Mouse (Mus musculus): ENCODE measurements around the gene Gstm7. TPM values are rescaled to one million over a fixed set of nuclear protein-coding genes. Genes with fewer than 3 reads are reported as not detected.
A peak's percentile ranks its signal among the peaks of the same experiment; 100 is the strongest.

Gstm7 gene
- total and polyA plus RNA-seq, 3 experiments, result not detected

DNA sequence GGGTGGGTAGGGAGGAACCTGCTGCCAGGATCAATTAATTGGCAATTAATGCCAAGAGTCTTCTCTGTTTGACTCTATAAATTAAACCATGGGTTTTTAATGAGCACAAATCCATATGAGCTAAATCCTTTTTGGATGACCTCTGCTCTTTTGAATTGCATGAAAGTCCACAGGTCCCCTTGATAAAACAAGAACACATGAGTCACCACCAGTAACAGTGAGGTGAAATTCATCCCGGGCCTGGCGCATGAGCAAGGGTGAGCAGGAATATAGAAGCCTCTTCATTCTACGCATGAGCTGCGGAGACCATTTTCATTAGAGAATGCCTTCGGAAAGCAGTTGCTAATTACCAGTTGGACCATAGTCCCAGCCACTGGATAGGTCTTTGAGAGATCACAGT is 11.3 kb downstream of the Gstm7 start:
- no peaks in the 10 kb centered on the region for H3K9me3 ChIP-seq (replicated peaks)
- no peaks in the 10 kb centered on the region for H3K36me3 ChIP-seq (replicated peaks)
- H3K4me3 ChIP-seq (ENCODE audit: low read depth, low read length), result no peak overlapping the region
- TF ChIP-seq POLR2AphosphoS5 (IDR thresholded peaks at IDR 0.05; ENCODE audit: insufficient replicate concordance, low read depth, low read length) (no peak), TAL1 (conservative IDR thresholded peaks at IDR 0.05; ENCODE audit: low read depth, low read length) (no peak)
- DNase-seq (ENCODE audit: low spot score) (no peak), ATAC-seq (ENCODE audit: extremely low read depth, insufficient number of reproducible peaks, low FRiP score, poor library complexity, severe bottlenecking) (no peak)
- H3K27me3 ChIP-seq (ENCODE audit: insufficient read depth, low read length), result peaks cover 7% of the 10 kb centered on the region; the same call in 1 of the 2 replicates
- H3K4me1 ChIP-seq (ENCODE audit: insufficient read depth, low read depth, low read length), result no peaks in the 10 kb centered on the region

- no peaks in the 10 kb centered on the region for H3K36me3 ChIP-seq (replicated peaks)
- H3K4me3 ChIP-seq (ENCODE audit: low read depth, low read length), result no peak overlapping the region
- peaks cover 11% of the 10 kb centered on the region; the same call in 1 of the 2 replicates for H3K27me3 ChIP-seq (ENCODE audit: insufficient read depth, low read length)
- no peak for TF ChIP-seq GATA2 (IDR thresholded peaks at IDR 0.05; ENCODE audit: borderline replicate concordance, low read depth, low read length)
- TF ChIP-seq POLR2AphosphoS5 (IDR thresholded peaks at IDR 0.05; ENCODE audit: insufficient replicate concordance, low read depth, low read length), result no peak
- no peak for TF ChIP-seq CTCF (IDR thresholded peaks at IDR 0.05; ENCODE audit: low read depth, low read length)
- TF ChIP-seq TAL1 (conservative IDR thresholded peaks at IDR 0.05; ENCODE audit: low read depth, low read length), result no peak
- TF ChIP-seq GATA1 (IDR thresholded peaks at IDR 0.05; ENCODE audit: borderline replicate concordance, low read length), result no peak
- H3K9me3 ChIP-seq (replicated peaks), result no peaks in the 10 kb centered on the region
- H3K4me1 ChIP-seq (ENCODE audit: insufficient read depth, low read depth, low read length), result no peaks in the 10 kb centered on the region
- no peak for ATAC-seq (ENCODE audit: extremely low read depth, insufficient number of reproducible peaks, low FRiP score, poor library complexity, severe bottlenecking)
- no peak for DNase-seq (ENCODE audit: low spot score)
These were observed 13.7 kb downstream of the Gstm7 start for GRCm38 (mm10) chr3:107917783-107918408.

- H3K4me1 ChIP-seq (ENCODE audit: insufficient read depth, low read depth, low read length), result no peaks in the 10 kb centered on the region
- no peak for DNase-seq (ENCODE audit: low spot score)
- no peak for ATAC-seq (ENCODE audit: extremely low read depth, insufficient number of reproducible peaks, low FRiP score, poor library complexity, severe bottlenecking)
- peaks cover 11% of the 10 kb centered on the region; the same call in 1 of the 2 replicates for H3K27me3 ChIP-seq (ENCODE audit: insufficient read depth, low read length)
- no peaks in the 10 kb centered on the region for H3K36me3 ChIP-seq (replicated peaks)
- no peaks in the 10 kb centered on the region for H3K9me3 ChIP-seq (replicated peaks)
- no peak for TF ChIP-seq POLR2AphosphoS5 (IDR thresholded peaks at IDR 0.05; ENCODE audit: insufficient replicate concordance, low read depth, low read length)
- TF ChIP-seq GATA1 (IDR thresholded peaks at IDR 0.05; ENCODE audit: borderline replicate concordance, low read length), result no peak
- TF ChIP-seq CTCF (IDR thresholded peaks at IDR 0.05; ENCODE audit: low read depth, low read length), result peak; percentile 14; the same call in 1 of the 2 replicates
- no peak for TF ChIP-seq TAL1 (conservative IDR thresholded peaks at IDR 0.05; ENCODE audit: low read depth, low read length)
- no peak overlapping the region for H3K4me3 ChIP-seq (ENCODE audit: low read depth, low read length)
These were observed 14.5 kb downstream of the Gstm7 start for GRCm38 (mm10) chr3:107917097-107917496.

DNA sequence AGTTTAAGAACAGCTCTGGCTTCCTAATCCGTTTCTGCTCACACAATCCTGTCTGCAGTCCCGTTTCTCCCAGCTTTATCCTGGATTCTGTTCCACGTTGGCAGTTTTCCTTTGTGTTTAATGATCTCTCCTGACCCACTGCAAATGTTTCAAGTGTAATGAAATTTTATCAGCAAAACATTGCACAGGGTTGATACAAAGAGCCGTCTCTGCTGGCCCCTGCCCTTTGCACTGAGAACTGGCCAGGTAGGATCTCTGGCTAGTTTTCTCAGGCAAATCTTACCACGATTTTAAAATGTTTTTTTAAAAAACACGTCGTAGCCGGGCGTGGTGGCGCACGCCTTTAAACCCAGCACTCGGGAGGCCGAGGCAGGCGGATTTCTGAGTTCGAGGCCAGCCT is 14.9 kb downstream of the Gstm7 start:
- TF ChIP-seq POLR2AphosphoS5 (IDR thresholded peaks at IDR 0.05; ENCODE audit: insufficient replicate concordance, low read depth, low read length) (no peak), TAL1 (conservative IDR thresholded peaks at IDR 0.05; ENCODE audit: low read depth, low read length) (no peak), GATA1 (IDR thresholded peaks at IDR 0.05; ENCODE audit: borderline replicate concordance, low read length) (no peak), GATA2 (IDR thresholded peaks at IDR 0.05; ENCODE audit: borderline replicate concordance, low read depth, low read length) (no peak), CTCF (IDR thresholded peaks at IDR 0.05; ENCODE audit: low read depth, low read length) (no peak)

GRCm38 (mm10) chr3:107905942-107906341 is 25.7 kb downstream of the Gstm7 start:
- H3K9me3 ChIP-seq (replicated peaks), result no peaks in the 10 kb centered on the region
- TF ChIP-seq TAL1 (conservative IDR thresholded peaks at IDR 0.05; ENCODE audit: low read depth, low read length) (no peak), POLR2AphosphoS5 (IDR thresholded peaks at IDR 0.05; ENCODE audit: insufficient replicate concordance, low read depth, low read length) (no peak), GATA2 (IDR thresholded peaks at IDR 0.05; ENCODE audit: borderline replicate concordance, low read depth, low read length) (no peak)
- no peaks in the 10 kb centered on the region for H3K36me3 ChIP-seq (replicated peaks)
- no peak overlapping the region for H3K4me3 ChIP-seq (ENCODE audit: low read depth, low read length)
- ATAC-seq (ENCODE audit: extremely low read depth, insufficient number of reproducible peaks, low FRiP score, poor library complexity, severe bottlenecking) (no peak), DNase-seq (ENCODE audit: low spot score) (no peak)
- peaks cover 27% of the 10 kb centered on the region for H3K27me3 ChIP-seq (ENCODE audit: insufficient read depth, low read length)
- H3K4me1 ChIP-seq (ENCODE audit: insufficient read depth, low read depth, low read length), result no peaks in the 10 kb centered on the region

More for the DNA sequence above, 14.9 kb downstream of the Gstm7 start:
- no peak overlapping the region for H3K4me3 ChIP-seq (ENCODE audit: low read depth, low read length)
- no peaks in the 10 kb centered on the region for H3K36me3 ChIP-seq (replicated peaks)
- peaks cover 11% of the 10 kb centered on the region; the same call in 1 of the 2 replicates for H3K27me3 ChIP-seq (ENCODE audit: insufficient read depth, low read length)
- H3K4me1 ChIP-seq (ENCODE audit: insufficient read depth, low read depth, low read length), result no peaks in the 10 kb centered on the region
- no peaks in the 10 kb centered on the region for H3K9me3 ChIP-seq (replicated peaks)
- no peak for ATAC-seq (ENCODE audit: extremely low read depth, insufficient number of reproducible peaks, low FRiP score, poor library complexity, severe bottlenecking)
- no peak for DNase-seq (ENCODE audit: low spot score)

GRCm38 (mm10) chr3:107900955-107901673 is 30.5 kb downstream of the Gstm7 start:
- Histone ChIP-seq H3K27me3 (ENCODE audit: insufficient read depth, low read length) (peaks cover 26% of the 10 kb centered on the region), H3K4me3 (ENCODE audit: low read depth, low read length) (no peak overlapping the region), H3K4me1 (ENCODE audit: insufficient read depth, low read depth, low read length) (no peaks in the 10 kb centered on the region), H3K9me3 (replicated peaks) (no peaks in the 10 kb centered on the region), H3K36me3 (replicated peaks) (no peaks in the 10 kb centered on the region)
- ATAC-seq (ENCODE audit: extremely low read depth, insufficient number of reproducible peaks, low FRiP score, poor library complexity, severe bottlenecking) (no peak), DNase-seq (ENCODE audit: low spot score) (no peak)
- no peak for TF ChIP-seq GATA1 (IDR thresholded peaks at IDR 0.05; ENCODE audit: borderline replicate concordance, low read length)
- no peak for TF ChIP-seq CTCF (IDR thresholded peaks at IDR 0.05; ENCODE audit: low read depth, low read length)
- TF ChIP-seq GATA2 (IDR thresholded peaks at IDR 0.05; ENCODE audit: borderline replicate concordance, low read depth, low read length), result no peak
- TF ChIP-seq POLR2AphosphoS5 (IDR thresholded peaks at IDR 0.05; ENCODE audit: insufficient replicate concordance, low read depth, low read length), result no peak
- TF ChIP-seq TAL1 (conservative IDR thresholded peaks at IDR 0.05; ENCODE audit: low read depth, low read length), result no peak
